Mouse (Mus musculus) embryonic facial prominence, embryonic 14.5 days (tissue): ENCODE results near the gene Myoz2. TPM values are rescaled to one million over a fixed set of nuclear protein-coding genes. Genes with fewer than 3 reads are reported as not detected.

Experiments
- ATAC-seq: fragments of 200-750 bp; cut with Nextera tagmentation; 2 replicates; pipeline ENCODE4 v1.8.0; 2017; ENCODE audit warnings: low read depth, moderate number of reproducible peaks, moderate TSS enrichment
- DNase-seq: peaks from one replicate; pipeline ENCODE4 v3.0.0-alpha.2; 2015; ENCODE audit warnings: low spot score
- H3K27ac ChIP-seq: fragments of 300-500 bp; sonication (generic); replicated peaks from 2 replicates; pipeline ENCODE4 v1.5.1; 2014; ENCODE audit warnings: low read depth, mild to moderate bottlenecking, low read length, moderate library complexity
- H3K27me3 ChIP-seq: fragments of 300-500 bp; sonication (generic); replicated peaks from 2 replicates; pipeline ENCODE4 v1.6.1; 2014; ENCODE audit warnings: low read length; ENCODE audit not compliant: control insufficient read depth, insufficient read depth
- H3K36me3 ChIP-seq: fragments of 300-500 bp; sonication (generic); 2 replicates; pipeline ENCODE4 v1.6.1; 2014; ENCODE audit warnings: low read length, mixed read lengths; ENCODE audit not compliant: control insufficient read depth, insufficient read depth
- H3K4me1 ChIP-seq: fragments of 300-500 bp; sonication (generic); 2 replicates; pipeline ENCODE4 v1.6.1; 2014; ENCODE audit warnings: antibody characterized with exemption, low read length; ENCODE audit not compliant: control insufficient read depth, insufficient read depth
- H3K4me2 ChIP-seq: fragments of 300-500 bp; sonication (generic); 2 replicates; pipeline ENCODE4 v1.6.1; 2014; ENCODE audit warnings: low read depth, mild to moderate bottlenecking, low read length, moderate library complexity, mixed read lengths
- H3K4me3 ChIP-seq: fragments of 300-500 bp; sonication (generic); 2 replicates; pipeline ENCODE4 v1.5.1; 2014; ENCODE audit warnings: low read depth, mild to moderate bottlenecking, low read length
- H3K9ac ChIP-seq: fragments of 300-500 bp; sonication (generic); 2 replicates; pipeline ENCODE4 v1.6.1; 2014; ENCODE audit warnings: low read depth, mild to moderate bottlenecking, low read length, moderate library complexity, mixed read lengths
- H3K9me3 ChIP-seq: fragments of 300-500 bp; sonication (generic); 2 replicates; pipeline ENCODE4 v1.6.1; 2016; ENCODE audit warnings: low read length; ENCODE audit not compliant: control insufficient read depth
- WGBS: fragments of 180-500 bp; shearing (Covaris S2); extraction: QIAGEN DNeasy Blood & Tissue Kit; methylation state at CpG from one replicate; pipeline ENCODE4 v1.1.7; 2014; 5-methylcytosine and 5-hydroxymethylcytosine counted together
- polyA plus RNA-seq: library from polyadenylated mRNA; unstranded; fragments of >200 nt; fragmentation: Nextera tagmentation; extraction: Ambion mirVana; gene quantifications from 2 replicates; pipeline ENCODE4 v1.2.1, GENCODE M21; 2014

The Myoz2 gene
- polyA plus RNA-seq, 1 experiment from 2014 or later = 94.7 TPM

DNA sequence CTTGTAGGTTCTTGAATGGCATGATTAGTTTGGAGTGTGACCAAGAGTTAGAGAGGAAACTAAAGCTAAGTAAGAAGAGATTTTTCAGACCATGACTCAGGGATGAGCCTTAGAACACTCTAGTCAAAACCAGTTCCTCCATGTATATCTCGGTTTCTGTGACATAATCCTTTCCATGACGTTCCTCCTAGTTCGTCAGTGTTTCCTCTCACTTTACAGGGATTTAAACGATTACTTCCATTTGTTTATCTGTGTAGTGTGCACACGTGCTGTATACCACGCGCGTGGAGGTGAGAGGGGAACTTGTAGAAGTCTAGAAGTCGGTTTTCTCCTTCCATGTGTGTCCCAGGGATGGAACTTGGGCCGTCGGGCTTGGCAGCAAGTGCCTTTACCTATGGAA lies 47.9 kb downstream of the Myoz2 start:
- Histone ChIP-seq H3K9me3 (no peaks in the 10 kb centered on the region), H3K27me3 (no peaks in the 10 kb centered on the region), H3K27ac (no peak overlapping the region), H3K4me1 (peaks cover 13% of the 10 kb centered on the region), H3K9ac (no peak overlapping the region), H3K4me2 (no peak overlapping the region), H3K4me3 (no peak overlapping the region), H3K36me3 (no peaks in the 10 kb centered on the region)
- ATAC-seq (no peak), DNase-seq (peak; percentile 18)
- 82% methylated on average over 11 of the region's 11 CpGs for WGBS

DNA sequence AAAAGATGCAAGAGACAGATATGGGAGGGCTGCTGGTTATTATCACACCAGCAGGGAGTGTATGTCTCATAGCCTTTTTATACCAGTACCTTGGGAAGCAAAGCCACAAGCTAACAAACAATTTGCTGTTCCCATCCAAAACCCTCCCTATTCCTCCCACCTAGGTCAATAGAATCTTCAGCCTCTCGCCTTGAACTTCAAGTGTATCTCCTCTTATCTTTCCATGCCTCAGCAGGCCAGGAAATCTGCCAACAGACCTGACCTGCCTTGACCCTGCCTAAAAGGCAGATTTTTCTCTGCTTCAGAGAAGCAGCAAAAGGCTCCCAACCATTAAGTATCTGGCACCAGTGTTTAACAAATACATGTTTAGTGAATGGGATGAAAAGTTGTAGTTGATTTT lies 48.4 kb downstream of the Myoz2 start:
- Histone ChIP-seq H3K36me3 (no peaks in the 10 kb centered on the region), H3K4me3 (no peak overlapping the region), H3K9me3 (no peaks in the 10 kb centered on the region), H3K4me1 (peaks cover 13% of the 10 kb centered on the region), H3K9ac (no peak overlapping the region), H3K27ac (no peak overlapping the region), H3K27me3 (no peaks in the 10 kb centered on the region), H3K4me2 (no peak overlapping the region)
- WGBS = 36% methylated on average over 1 of the region's 1 CpGs
- DNase-seq (no peak), ATAC-seq (no peak)

DNA sequence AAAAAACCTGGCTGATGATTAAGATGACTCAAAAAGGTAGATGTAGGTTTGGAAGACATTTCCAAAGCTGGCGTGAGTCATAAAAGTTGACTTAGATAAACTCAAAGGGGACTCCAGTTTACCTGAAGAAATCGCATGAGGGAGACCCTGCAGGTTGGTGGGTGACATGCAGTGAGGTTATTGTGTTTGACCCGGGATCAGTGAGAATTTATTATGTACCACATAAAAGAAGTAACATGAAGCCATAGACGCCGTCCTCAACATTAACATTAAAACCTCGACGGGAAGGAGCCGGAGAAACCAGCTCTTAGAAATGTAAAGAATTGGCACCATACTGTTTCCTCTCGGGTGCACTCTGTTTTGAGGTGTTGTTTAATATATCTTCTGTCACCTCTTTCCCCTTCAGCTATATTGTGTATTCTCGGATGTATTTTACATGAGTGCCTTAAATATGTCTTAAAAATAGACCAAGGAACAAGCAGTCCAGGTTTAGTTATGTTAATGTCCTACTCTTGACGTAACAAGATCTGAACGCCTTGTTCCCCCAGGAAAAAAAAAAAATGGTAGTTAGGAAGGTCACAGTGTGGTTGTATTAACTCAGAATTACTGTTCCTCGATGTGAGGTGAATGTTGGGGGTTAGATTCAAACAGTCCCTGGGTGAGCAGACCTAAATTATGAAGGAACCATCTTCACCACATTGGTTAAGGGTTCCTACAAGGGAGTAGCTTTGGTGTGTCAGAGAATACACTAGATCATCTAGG lies 49.5 kb downstream of the Myoz2 start:
- H3K9me3 ChIP-seq = no peaks in the 10 kb centered on the region
- peaks cover 13% of the 10 kb centered on the region for H3K4me1 ChIP-seq
- no peak for ATAC-seq
- H3K4me2 ChIP-seq = peak overlapping the region; percentile 72
- peak overlapping the region; percentile 96 for H3K27ac ChIP-seq
- no peaks in the 10 kb centered on the region for H3K27me3 ChIP-seq
- H3K4me3 ChIP-seq = peak overlapping the region; percentile 93
- DNase-seq = peak; percentile 35
- H3K36me3 ChIP-seq = no peaks in the 10 kb centered on the region
- WGBS = 15% methylated on average over 13 of the region's 13 CpGs
- H3K9ac ChIP-seq = peak overlapping the region; percentile 96

DNA sequence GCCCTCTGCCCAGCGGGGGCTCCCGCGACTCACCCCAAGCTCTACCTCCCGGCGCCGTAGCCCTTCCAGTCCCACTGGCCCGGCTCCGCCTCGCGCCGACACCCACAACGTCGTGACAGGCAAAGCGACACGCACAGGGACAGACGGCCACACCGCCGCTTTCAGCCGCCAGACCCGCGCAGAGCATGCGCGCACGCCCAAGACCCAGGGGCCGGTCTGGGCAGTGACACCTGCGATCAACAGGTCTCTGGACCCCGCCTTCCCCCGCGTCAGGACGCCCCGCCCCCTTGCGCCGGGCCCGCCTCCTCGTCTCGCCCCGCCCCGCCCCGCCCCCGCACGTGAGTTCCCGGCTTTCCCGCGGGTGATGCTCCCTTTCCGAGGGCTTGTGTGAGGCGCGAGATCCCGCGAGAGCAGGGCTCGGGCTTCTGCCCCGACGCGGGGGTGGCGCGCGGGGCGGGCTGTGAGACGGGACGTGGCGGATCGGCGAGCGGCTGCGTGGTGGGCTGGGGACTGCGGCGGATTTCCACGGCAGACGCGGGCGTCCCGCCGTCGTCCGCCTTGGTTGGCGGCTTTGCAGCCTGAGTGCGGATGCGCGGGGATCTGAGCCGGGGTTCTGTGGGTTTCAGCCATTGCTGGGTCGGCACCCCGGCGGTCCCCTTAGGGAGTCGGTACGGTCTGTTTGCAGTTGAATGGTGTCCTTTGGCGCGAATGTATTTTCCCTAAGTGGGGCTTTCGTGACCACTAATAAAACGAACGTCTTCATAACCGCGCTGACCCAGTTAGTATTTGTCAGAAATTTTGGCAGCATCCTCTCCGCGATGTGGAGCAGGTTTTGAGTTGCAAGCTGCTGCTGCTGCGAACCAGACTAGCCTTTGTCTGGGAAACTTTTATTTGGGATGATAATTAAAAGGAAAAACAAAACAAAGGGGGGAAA lies 50.3 kb downstream of the Myoz2 start, which contains the start of gene Usp53:
Usp53 (minus strand) TSS at position 262 of the 934 bp plus-strand sequence.
- peaks cover 13% of the 10 kb centered on the region for H3K4me1 ChIP-seq
- H3K9me3 ChIP-seq = no peaks in the 10 kb centered on the region
- H3K36me3 ChIP-seq = no peaks in the 10 kb centered on the region
- ATAC-seq (peak; percentile 97), DNase-seq (peak; percentile 98)
- WGBS = under 1% methylated on average over 21 of the region's 94 CpGs
- H3K4me2 ChIP-seq = peak within 1 kb of the TSS; percentile 72
- peak within 1 kb of the TSS; percentile 93 for H3K4me3 ChIP-seq
- H3K27ac ChIP-seq = peak within 1 kb of the TSS; percentile 96
- no peaks in the 10 kb centered on the region for H3K27me3 ChIP-seq
- peak within 1 kb of the TSS; percentile 96 for H3K9ac ChIP-seq

DNA sequence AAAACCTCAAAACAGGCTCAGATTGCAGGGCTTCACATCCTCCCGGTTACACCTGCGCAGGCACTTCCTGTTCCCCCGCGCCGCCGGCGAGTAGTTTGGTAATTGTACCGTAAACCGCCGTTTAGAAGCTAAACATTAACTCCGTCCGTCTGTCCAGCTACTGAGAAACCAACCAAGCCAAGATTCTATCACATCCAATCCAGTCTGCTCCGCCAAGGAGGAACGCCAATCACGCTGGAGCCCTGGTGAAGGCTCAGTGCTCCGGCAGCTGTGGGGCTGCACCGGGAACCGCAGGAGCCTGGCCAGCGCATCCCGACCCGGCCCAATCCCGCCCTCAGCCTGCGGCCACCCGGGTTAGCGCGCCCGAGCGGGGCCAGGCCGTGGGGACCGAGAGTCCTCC lies 51.0 kb downstream of the Myoz2 start:
- H3K4me3 ChIP-seq = peak overlapping the region; percentile 93
- H3K4me1 ChIP-seq = peaks cover 13% of the 10 kb centered on the region
- H3K27me3 ChIP-seq = no peaks in the 10 kb centered on the region
- no peaks in the 10 kb centered on the region for H3K36me3 ChIP-seq
- H3K9ac ChIP-seq = peak overlapping the region; percentile 96
- H3K27ac ChIP-seq = peak overlapping the region; percentile 91
- no peaks in the 10 kb centered on the region for H3K9me3 ChIP-seq
- DNase-seq (peak; percentile 85), ATAC-seq (peak; percentile 80)
- 0% methylated on average over 14 of the region's 30 CpGs for WGBS
- H3K4me2 ChIP-seq = peak overlapping the region; percentile 72

DNA sequence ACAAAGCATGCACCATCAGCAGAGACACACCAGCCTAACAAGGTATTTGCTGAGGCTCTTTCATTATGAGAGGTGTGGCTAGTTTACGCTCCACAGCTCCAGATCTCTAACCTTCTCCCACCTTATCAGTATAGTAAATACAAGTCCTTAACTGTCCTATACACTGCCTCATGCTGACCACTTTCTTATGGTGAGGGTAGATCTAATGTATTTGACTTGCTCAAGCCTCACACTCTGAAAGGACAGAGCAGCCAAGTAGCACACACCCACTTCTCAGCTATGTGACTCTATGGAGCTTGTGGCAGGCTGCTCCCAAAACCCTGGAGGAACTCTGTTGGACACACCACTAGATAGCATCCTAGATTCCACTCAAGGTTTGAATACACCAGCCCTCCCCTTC lies 58.9 kb downstream of the Myoz2 start:
- Histone ChIP-seq H3K4me2 (no peak overlapping the region), H3K9me3 (no peaks in the 10 kb centered on the region), H3K9ac (no peak overlapping the region), H3K27ac (no peak overlapping the region), H3K36me3 (no peaks in the 10 kb centered on the region), H3K4me1 (no peaks in the 10 kb centered on the region), H3K4me3 (no peak overlapping the region), H3K27me3 (no peaks in the 10 kb centered on the region)
- DNase-seq (no peak), ATAC-seq (no peak)
- WGBS = 100% methylated on average over 1 of the region's 1 CpGs

DNA sequence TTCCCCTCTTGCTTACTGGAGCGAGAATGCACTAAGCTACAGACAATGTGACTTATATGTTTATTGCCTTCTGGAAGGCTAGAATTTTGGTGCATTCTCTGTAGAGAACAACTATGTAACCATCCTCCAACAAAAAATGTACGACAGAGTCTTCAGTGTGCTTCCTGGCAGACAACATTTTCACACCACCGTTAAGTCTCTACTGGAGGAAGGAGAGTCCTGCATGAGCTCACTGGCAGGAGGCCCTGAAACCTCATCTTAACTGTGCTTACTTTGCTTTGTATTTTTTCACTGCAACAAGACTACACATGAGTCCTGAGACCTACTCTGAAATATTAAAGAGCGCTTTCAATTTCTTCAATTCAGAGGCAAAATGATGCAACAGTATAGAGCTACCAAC lies 59.5 kb downstream of the Myoz2 start:
- H3K9me3 ChIP-seq = no peaks in the 10 kb centered on the region
- ATAC-seq (no peak), DNase-seq (peak; percentile 11)
- no peaks in the 10 kb centered on the region for H3K36me3 ChIP-seq
- no peak overlapping the region for H3K4me3 ChIP-seq
- no peak overlapping the region for H3K9ac ChIP-seq
- 78% methylated on average over 4 of the region's 4 CpGs for WGBS
- H3K27me3 ChIP-seq = no peaks in the 10 kb centered on the region
- H3K4me1 ChIP-seq = no peaks in the 10 kb centered on the region
- H3K4me2 ChIP-seq = no peak overlapping the region
- H3K27ac ChIP-seq = no peak overlapping the region

DNA sequence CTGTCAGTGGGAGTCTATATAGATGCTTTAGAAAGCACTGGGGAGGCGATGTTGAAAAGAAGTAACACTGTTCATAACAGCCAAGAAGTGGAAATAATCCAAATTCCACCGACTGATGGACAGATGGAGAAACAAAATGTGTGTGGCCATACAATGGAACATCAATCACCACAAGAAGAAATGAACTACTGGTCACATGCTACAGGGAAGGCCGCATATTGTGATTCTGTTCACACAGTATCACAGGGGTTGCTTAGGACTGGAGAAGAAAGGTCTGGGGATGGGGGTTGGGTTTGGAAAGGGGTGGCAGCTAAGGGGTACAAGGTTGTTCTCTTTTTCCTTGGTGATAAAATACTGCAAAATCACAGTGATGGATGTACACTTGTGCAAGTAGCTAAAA lies 60.0 kb downstream of the Myoz2 start:
- no peak overlapping the region for H3K4me2 ChIP-seq
- no peaks in the 10 kb centered on the region for H3K4me1 ChIP-seq
- no peak overlapping the region for H3K27ac ChIP-seq
- H3K36me3 ChIP-seq = no peaks in the 10 kb centered on the region
- H3K4me3 ChIP-seq = no peak overlapping the region
- no peaks in the 10 kb centered on the region for H3K9me3 ChIP-seq
- no peaks in the 10 kb centered on the region for H3K27me3 ChIP-seq
- ATAC-seq (no peak), DNase-seq (no peak)
- H3K9ac ChIP-seq = no peak overlapping the region
- 79% methylated on average over 3 of the region's 3 CpGs for WGBS
